Mouse (Mus musculus) MEL (cell line): ENCODE measurements around the gene Usf2. TPM values are rescaled to one million over a fixed set of nuclear protein-coding genes. Genes with fewer than 3 reads are reported as not detected.

Experiments used
- DNase-seq: peaks from one replicate; pipeline ENCODE4 v3.0.0; 2011; ENCODE audit warnings: low read depth, low spot score
- H3K27ac ChIP-seq: 2 replicates; pipeline ENCODE4 v1.5.1; 2012; ENCODE audit warnings: low read depth, mild to moderate bottlenecking, control low read depth, low read length, moderate library complexity; ENCODE audit not compliant: control insufficient read depth
- H3K27me3 ChIP-seq, 2 experiments: fragments of 150-350 bp in 1 of 2; sonication (generic) in 1 of 2; 2 replicates each; pipeline ENCODE4 v1.6.1; 2012; ENCODE audit warnings: low read length in 2 of 2, mild to moderate bottlenecking in 2 of 2, improper control_type of control experiment in 1 of 2, moderate library complexity in 1 of 2; ENCODE audit not compliant: insufficient read depth in 2 of 2, control insufficient read depth in 1 of 2
- H3K36me3 ChIP-seq, 2 experiments: 2 replicates each; pipeline ENCODE4 v1.6.1; 2012 to 2014; ENCODE audit warnings: low read length in 2 of 2, improper control_type of control experiment in 1 of 2, inconsistent platforms in 1 of 2, mild to moderate bottlenecking in 1 of 2; ENCODE audit not compliant: insufficient read depth in 2 of 2, control insufficient read depth in 1 of 2
- H3K4me1 ChIP-seq, 2 experiments: fragments of 150-350 bp in 1 of 2; sonication (generic) in 1 of 2; 2 replicates each; pipeline ENCODE4 v1.6.1; 2012; ENCODE audit warnings: low read length in 2 of 2, improper control_type of control experiment in 1 of 2, mild to moderate bottlenecking in 1 of 2; ENCODE audit not compliant: insufficient read depth in 2 of 2, control insufficient read depth in 1 of 2
- H3K4me3 ChIP-seq, 2 experiments: fragments of 150-350 bp in 1 of 2; sonication (generic) in 1 of 2; 2 replicates each; pipeline ENCODE4 v1.5.1; 2012; ENCODE audit warnings: low read depth in 2 of 2, low read length in 2 of 2, mild to moderate bottlenecking in 2 of 2, moderate library complexity in 2 of 2, control low read depth in 1 of 2, improper control_type of control experiment in 1 of 2; ENCODE audit not compliant: control insufficient read depth in 1 of 2, insufficient read depth in 1 of 2
- H3K79me2 ChIP-seq: 2 replicates; pipeline ENCODE4 v1.6.1; 2012; ENCODE audit warnings: mild to moderate bottlenecking, low read length, moderate library complexity; ENCODE audit not compliant: control insufficient read depth, poor library complexity, insufficient read depth
- H3K9ac ChIP-seq: 2 replicates; pipeline ENCODE4 v1.6.1; 2012; ENCODE audit warnings: low read depth, mild to moderate bottlenecking, control low read depth, low read length, moderate library complexity; ENCODE audit not compliant: control insufficient read depth, poor library complexity, severe bottlenecking
- H3K9me3 ChIP-seq: fragments of 150-350 bp; sonication (generic); replicated peaks from 2 replicates; pipeline ENCODE4 v1.6.1; 2012; ENCODE audit warnings: mild to moderate bottlenecking, low read length, improper control_type of control experiment, moderate library complexity; ENCODE audit not compliant: insufficient read depth
- CHD1 ChIP-seq: IDR thresholded peaks from 2 replicates; pipeline ENCODE4 v1.6.1; 2012; ENCODE audit warnings: low read depth, mild to moderate bottlenecking, inconsistent platforms, low read length, improper control_type of control experiment
- CHD2 ChIP-seq: IDR thresholded peaks from 2 replicates; pipeline ENCODE4 v1.6.1; 2011; ENCODE audit warnings: low read length, improper control_type of control experiment
- CTCF ChIP-seq, 3 experiments: IDR thresholded peaks in 2 of 3; conservative IDR thresholded peaks in 1 of 3; 2 replicates each; pipeline ENCODE4 v1.5.1; 2011 to 2012; ENCODE audit warnings: low read length in 3 of 3, low read depth in 2 of 3, mild to moderate bottlenecking in 2 of 3, improper control_type of control experiment in 1 of 3, inconsistent platforms in 1 of 3, mixed read lengths in 1 of 3, moderate library complexity in 1 of 3; ENCODE audit not compliant: control insufficient read depth in 1 of 3, insufficient read depth in 1 of 3, poor library complexity in 1 of 3, severe bottlenecking in 1 of 3
- ELF1 ChIP-seq: IDR thresholded peaks from 2 replicates; pipeline ENCODE4 v1.6.1; 2014; ENCODE audit warnings: low read depth, mild to moderate bottlenecking, inconsistent platforms, low read length, improper control_type of control experiment, moderate library complexity
- EP300 ChIP-seq, 2 experiments: IDR thresholded peaks; 2 replicates each; pipeline ENCODE4 v1.6.1; 2011; ENCODE audit warnings: improper control_type of control experiment in 2 of 2, low read length in 2 of 2, low read depth in 1 of 2, mild to moderate bottlenecking in 1 of 2
- ETS1 ChIP-seq: IDR thresholded peaks from 2 replicates; pipeline ENCODE4 v1.6.1; 2012; ENCODE audit warnings: low read depth, mild to moderate bottlenecking, inconsistent platforms, low read length, improper control_type of control experiment, moderate library complexity
- GABPA ChIP-seq: IDR thresholded peaks from 2 replicates; pipeline ENCODE4 v1.6.1; 2012; ENCODE audit warnings: low read depth, mild to moderate bottlenecking, inconsistent platforms, low read length, improper control_type of control experiment, moderate library complexity
- HCFC1 ChIP-seq: IDR thresholded peaks from 2 replicates; pipeline ENCODE4 v1.6.1; 2012; ENCODE audit warnings: low read depth, mild to moderate bottlenecking, inconsistent platforms, low read length, improper control_type of control experiment, moderate library complexity
- KAT2A ChIP-seq: conservative IDR thresholded peaks from 2 replicates; pipeline ENCODE4 v1.6.1; 2012; ENCODE audit warnings: low read depth, low read length, improper control_type of control experiment, inconsistent platforms
- MAX ChIP-seq: IDR thresholded peaks from 2 replicates; pipeline ENCODE4 v1.6.1; 2011; ENCODE audit warnings: low read length, improper control_type of control experiment
- MXI1 ChIP-seq: IDR thresholded peaks from 2 replicates; pipeline ENCODE4 v1.6.1; 2011; ENCODE audit warnings: mild to moderate bottlenecking, low read depth, low read length, improper control_type of control experiment
- MYB ChIP-seq: IDR thresholded peaks from 2 replicates; pipeline ENCODE4 v1.6.1; 2011; ENCODE audit warnings: mild to moderate bottlenecking, low read depth, low read length, improper control_type of control experiment
- MYC ChIP-seq: IDR thresholded peaks from 2 replicates; pipeline ENCODE4 v1.6.1; 2011; ENCODE audit warnings: low read depth, mild to moderate bottlenecking, low read length, improper control_type of control experiment, moderate library complexity
- NRF1 ChIP-seq: IDR thresholded peaks from 2 replicates; pipeline ENCODE4 v1.6.1; 2014; ENCODE audit warnings: low read depth, mild to moderate bottlenecking, inconsistent platforms, low read length, improper control_type of control experiment, moderate library complexity; ENCODE audit not compliant: poor library complexity, insufficient read depth, severe bottlenecking
- POLR2AphosphoS2 ChIP-seq: IDR thresholded peaks from 2 replicates; pipeline ENCODE4 v1.6.1; 2011; ENCODE audit warnings: low read length, improper control_type of control experiment
- POLR2AphosphoS5 ChIP-seq: IDR thresholded peaks from 2 replicates; pipeline ENCODE4 v1.6.1; 2012; ENCODE audit warnings: low read depth, borderline replicate concordance, mild to moderate bottlenecking, inconsistent platforms, low read length, moderate library complexity, mixed read lengths
- RAD21 ChIP-seq: IDR thresholded peaks from 2 replicates; pipeline ENCODE4 v1.6.1; 2011; ENCODE audit warnings: mild to moderate bottlenecking, low read depth, low read length, improper control_type of control experiment
- RCOR1 ChIP-seq: IDR thresholded peaks from 2 replicates; pipeline ENCODE4 v1.6.1; 2012; ENCODE audit warnings: low read depth, mild to moderate bottlenecking, inconsistent platforms, low read length, improper control_type of control experiment
- SIN3A ChIP-seq: IDR thresholded peaks from 2 replicates; pipeline ENCODE4 v1.6.1; 2012; ENCODE audit warnings: low read length, improper control_type of control experiment, inconsistent platforms
- SMC3 ChIP-seq: IDR thresholded peaks from 2 replicates; pipeline ENCODE4 v1.6.1; 2011; ENCODE audit warnings: low read depth, low read length, improper control_type of control experiment
- TAL1 ChIP-seq: IDR thresholded peaks from 2 replicates; pipeline ENCODE4 v1.6.1; 2012; ENCODE audit warnings: mild to moderate bottlenecking, inconsistent platforms, low read length, moderate library complexity, mixed read lengths
- UBTF ChIP-seq: IDR thresholded peaks from 2 replicates; pipeline ENCODE4 v1.6.1; 2012; ENCODE audit warnings: low read depth, mild to moderate bottlenecking, inconsistent platforms, low read length, improper control_type of control experiment, moderate library complexity, borderline replicate concordance; ENCODE audit not compliant: insufficient read depth
- USF1 ChIP-seq: IDR thresholded peaks from 2 replicates; pipeline ENCODE4 v1.6.1; 2014; ENCODE audit warnings: low read depth, mild to moderate bottlenecking, inconsistent platforms, low read length, improper control_type of control experiment, moderate library complexity
- USF2 ChIP-seq, 2 experiments: IDR thresholded peaks; 2 replicates each; pipeline ENCODE4 v1.6.1; 2011 to 2012; ENCODE audit warnings: improper control_type of control experiment in 2 of 2, low read length in 2 of 2, borderline replicate concordance in 1 of 2, inconsistent platforms in 1 of 2, low read depth in 1 of 2, mild to moderate bottlenecking in 1 of 2; ENCODE audit not compliant: insufficient read depth in 1 of 2
- ZC3H11A ChIP-seq: IDR thresholded peaks from 2 replicates; pipeline ENCODE4 v1.6.1; 2012; ENCODE audit warnings: low read depth, mild to moderate bottlenecking, inconsistent platforms, low read length, improper control_type of control experiment
- ZKSCAN1 ChIP-seq: IDR thresholded peaks from 2 replicates; pipeline ENCODE4 v1.6.1; 2012; ENCODE audit warnings: low read depth, mild to moderate bottlenecking, inconsistent platforms, low read length, improper control_type of control experiment, moderate library complexity
- ZMIZ1 ChIP-seq: IDR thresholded peaks from 2 replicates; pipeline ENCODE4 v1.6.1; 2012; ENCODE audit warnings: low read depth, mild to moderate bottlenecking, inconsistent platforms, low read length, improper control_type of control experiment, moderate library complexity
- ZNF384 ChIP-seq: IDR thresholded peaks from 2 replicates; pipeline ENCODE4 v1.6.1; 2012; ENCODE audit warnings: low read depth, mild to moderate bottlenecking, inconsistent platforms, low read length, improper control_type of control experiment
- polyA plus RNA-seq, 2 experiments: library from polyadenylated mRNA; stranded (reverse) in 1 of 2; unstranded in 1 of 2; fragments of >175 nt in 1 of 2; fragments of >200 nt in 1 of 2; gene quantifications; 2 replicates each; pipeline versions ENCODE4 v1.2.1 to v1.2.4; 2012; ENCODE audit warnings: low replicate concordance in 2 of 2, low read depth in 1 of 2; ENCODE audit not compliant: insufficient read length in 2 of 2, insufficient read depth in 1 of 2, missing spikeins in 1 of 2
- total RNA-seq: library from RNA; depleted of rRNA; stranded (reverse); fragments of 300-350 nt; gene quantifications from 2 replicates; pipeline ENCODE4 v1.2.3, GENCODE M21; 2012

Usf2 gene
- total and polyA plus RNA-seq, 3 experiments: 43.0 to 144 TPM; not detected in 1

GRCm38 (mm10) chr7:30916713-30917112 is 39.9 kb downstream of the Usf2 start:
- H3K9me3 ChIP-seq: no peaks in the 10 kb centered on the region
- no peak overlapping the region for H3K27ac ChIP-seq
- TF ChIP-seq MXI1 (no peak), GABPA (no peak), ZKSCAN1 (no peak), MAX (no peak), ZNF384 (no peak), MYC (no peak), POLR2AphosphoS5 (no peak), EP300 (IDR thresholded peaks at IDR 0.05; ENCODE audit: low read depth in 1 of 2, low read length in 2 of 2) (no peak), NRF1 (no peak), SMC3 (no peak), ZC3H11A (no peak), SIN3A (no peak), ZMIZ1 (no peak), ELF1 (no peak), USF1 (no peak), POLR2AphosphoS2 (no peak), HCFC1 (no peak), TAL1 (no peak)
- no peaks in the 10 kb centered on the region for H3K79me2 ChIP-seq
- DNase-seq: no peak
- peaks cover 5 to 9% of the 10 kb centered on the region in 2 experiments for H3K27me3 ChIP-seq
- no peak overlapping the region for H3K9ac ChIP-seq
- no peak overlapping the region for H3K4me3 ChIP-seq
- H3K36me3 ChIP-seq: no peaks in the 10 kb centered on the region
- H3K4me1 ChIP-seq: no peaks in the 10 kb centered on the region

DNA sequence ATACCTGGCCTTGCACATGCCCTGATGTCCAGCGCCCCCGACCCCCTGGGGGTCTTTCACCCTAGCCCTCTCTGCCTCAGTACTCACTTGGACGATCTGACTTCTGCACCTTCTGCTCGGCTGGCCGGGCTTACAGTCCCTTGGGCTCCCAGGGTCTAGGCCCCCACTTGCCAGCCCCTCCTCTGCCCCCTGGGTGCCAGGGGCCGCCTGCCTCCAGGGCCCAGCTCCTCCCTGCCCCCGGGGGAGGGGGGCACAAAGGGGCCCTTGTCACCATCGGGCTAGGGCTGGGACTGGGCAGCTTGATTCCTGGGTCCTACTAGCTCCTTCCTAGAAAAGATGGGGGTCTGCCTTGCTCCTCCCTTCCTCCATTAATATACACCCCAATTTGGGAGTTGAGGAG is 41.9 kb downstream of the Usf2 start, which contains the start of gene Mag:
Gene Mag (minus strand): TSS at position 142 of the 400 bp plus-strand sequence.
- Histone ChIP-seq H3K36me3 (no peaks in the 10 kb centered on the region), H3K9ac (no peak within 1 kb of the TSS), H3K27me3 (peaks cover 1 to 8% of the 10 kb centered on the region in 2 experiments; a peak in 3 of 4 replicates), H3K79me2 (no peaks in the 10 kb centered on the region), H3K4me1 (no peaks in the 10 kb centered on the region), H3K27ac (no peak within 1 kb of the TSS), H3K9me3 (no peaks in the 10 kb centered on the region), H3K4me3 (no peak within 1 kb of the TSS)
- DNase-seq: no peak
- no peak for TF ChIP-seq KAT2A
- TF ChIP-seq CHD1: no peak
- no peak for TF ChIP-seq ZNF384
- no peak for TF ChIP-seq ELF1
- TF ChIP-seq EP300 (IDR thresholded peaks at IDR 0.05; ENCODE audit: low read depth in 1 of 2, low read length in 2 of 2): no peak
- TF ChIP-seq POLR2AphosphoS5: no peak
- no peak for TF ChIP-seq HCFC1
- no peak for TF ChIP-seq SMC3
- no peak for TF ChIP-seq RAD21
- no peak for TF ChIP-seq NRF1
- no peak for TF ChIP-seq CTCF (IDR thresholded peaks at IDR 0.05 in 2 of 3, conservative IDR thresholded peaks at IDR 0.05 in 1 of 3; ENCODE audit: control insufficient read depth in 1 of 3, insufficient read depth in 1 of 3, low read depth in 2 of 3, low read length in 3 of 3, poor library complexity in 1 of 3, severe bottlenecking in 1 of 3)
- TF ChIP-seq POLR2AphosphoS2: no peak
- no peak for TF ChIP-seq RCOR1
- no peak for TF ChIP-seq USF2 (IDR thresholded peaks at IDR 0.05; ENCODE audit: borderline replicate concordance in 1 of 2, insufficient read depth in 1 of 2, low read depth in 1 of 2, low read length in 2 of 2)
- TF ChIP-seq CHD2: no peak
- no peak for TF ChIP-seq SIN3A
- TF ChIP-seq MYB: no peak
- no peak for TF ChIP-seq UBTF
- no peak for TF ChIP-seq ETS1
